Mouse (Mus musculus) spleen, adult 2 months (tissue): ENCODE measurements at regions not wholly inside any gene's neighbourhood (a gene's known extent, or its start where the extent isn't known, plus 50 kb on each side); places are given as distances from the start of the nearest gene placed in this dataset.

Experiments
- CTCF ChIP-seq: fragments of 200-500 bp; IDR thresholded peaks from 2 replicates; pipeline ENCODE4 v1.5.1; 2011; ENCODE audit warnings: mild to moderate bottlenecking, inconsistent platforms; ENCODE audit not compliant: insufficient read depth, insufficient read length, insufficient replicate concordance; ENCODE audit errors: extremely low read depth
- POLR2A ChIP-seq: fragments of 200-500 bp; IDR thresholded peaks from 2 replicates; pipeline ENCODE4 v1.6.1; 2011; ENCODE audit warnings: low read depth, low read length, inconsistent platforms

DNA sequence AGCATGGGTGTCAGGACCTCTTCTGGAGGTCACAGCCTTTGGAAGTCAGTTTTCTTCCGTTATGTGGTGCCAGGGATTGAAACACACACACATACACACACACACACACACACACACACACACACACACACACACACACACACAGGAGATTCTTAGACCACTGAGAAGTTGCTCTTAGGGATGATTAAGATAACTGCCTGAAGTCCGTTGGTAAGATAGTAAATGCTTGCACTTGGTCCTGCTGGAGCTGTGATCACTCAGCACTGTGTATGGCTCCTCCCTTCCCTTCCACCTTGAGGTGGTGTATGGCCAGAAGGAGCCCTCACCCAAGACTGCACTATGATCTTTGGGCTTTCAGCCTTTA lies 118.7 kb upstream of the Slc22a12 start:
- no peak for TF ChIP-seq POLR2A
- no peak for TF ChIP-seq CTCF
